Mouse (Mus musculus): ENCODE results near the gene Arl5c.

GRCm38 (mm10) chr11:98044074-98044473 lies 48.1 kb upstream of the Arl5c start:
- TF ChIP-seq CTCF (conservative IDR thresholded peaks at IDR 0.05; ENCODE audit: low read length) (no peak), NANOG (IDR thresholded peaks at IDR 0.05; ENCODE audit: borderline replicate concordance, low read length) (no peak), POU5F1 (IDR thresholded peaks at IDR 0.05; ENCODE audit: borderline replicate concordance, low read length) (no peak)
